Mouse (Mus musculus) cerebellum, adult 2 months (tissue): ENCODE data around the gene Tnrc6b. TPM values are rescaled to one million over a fixed set of nuclear protein-coding genes. Genes with fewer than 3 reads are reported as not detected.

Experiments
- DNase-seq, 2 experiments: peaks; one replicate each; pipeline ENCODE4 v3.0.0; 2021
- H3K27ac ChIP-seq: fragments of 200-500 bp; 2 replicates; pipeline ENCODE4 v1.5.1; 2012; ENCODE audit warnings: low read length, control low read depth, inconsistent platforms; ENCODE audit not compliant: insufficient read depth
- H3K27me3 ChIP-seq: fragments of 200-500 bp; 2 replicates; pipeline ENCODE4 v1.6.1; 2012; ENCODE audit warnings: inconsistent platforms, mild to moderate bottlenecking, low read length, moderate library complexity; ENCODE audit not compliant: control insufficient read depth, insufficient read depth
- H3K4me1 ChIP-seq: fragments of 200-500 bp; 2 replicates; pipeline ENCODE4 v1.6.1; 2011; ENCODE audit warnings: low read length; ENCODE audit not compliant: control insufficient read depth, insufficient read depth
- H3K4me3 ChIP-seq: fragments of 200-500 bp; replicated peaks from 2 replicates; pipeline ENCODE3; 2011; ENCODE audit warnings: mild to moderate bottlenecking, low read depth, low read length, control low read depth; ENCODE audit not compliant: insufficient read depth
- CTCF ChIP-seq: fragments of 200-500 bp; IDR thresholded peaks from 2 replicates; pipeline ENCODE4 v1.5.1; 2011; ENCODE audit warnings: low read depth, mild to moderate bottlenecking, control low read depth, low read length, moderate library complexity, borderline replicate concordance; ENCODE audit not compliant: insufficient read depth
- POLR2A ChIP-seq: fragments of 200-500 bp; IDR thresholded peaks from 2 replicates; pipeline ENCODE4 v1.6.1; 2011; ENCODE audit warnings: low read length, control low read depth, borderline replicate concordance; ENCODE audit not compliant: insufficient read depth
- WGBS: fragments of 180-500 bp; shearing (Covaris S2); methylation state at CpG from one replicate; pipeline ENCODE4 v1.1.7; 2018; 5-methylcytosine and 5-hydroxymethylcytosine counted together
- polyA plus RNA-seq: library from polyadenylated mRNA; depleted of rRNA; stranded (reverse); fragments of >200 nt; gene quantifications from 2 replicates; pipeline ENCODE4 v1.2.3, GENCODE M21; 2012; rRNA removed

The Tnrc6b gene
- polyA plus RNA-seq = 32.5 and 36.3 TPM in 2 replicates

DNA sequence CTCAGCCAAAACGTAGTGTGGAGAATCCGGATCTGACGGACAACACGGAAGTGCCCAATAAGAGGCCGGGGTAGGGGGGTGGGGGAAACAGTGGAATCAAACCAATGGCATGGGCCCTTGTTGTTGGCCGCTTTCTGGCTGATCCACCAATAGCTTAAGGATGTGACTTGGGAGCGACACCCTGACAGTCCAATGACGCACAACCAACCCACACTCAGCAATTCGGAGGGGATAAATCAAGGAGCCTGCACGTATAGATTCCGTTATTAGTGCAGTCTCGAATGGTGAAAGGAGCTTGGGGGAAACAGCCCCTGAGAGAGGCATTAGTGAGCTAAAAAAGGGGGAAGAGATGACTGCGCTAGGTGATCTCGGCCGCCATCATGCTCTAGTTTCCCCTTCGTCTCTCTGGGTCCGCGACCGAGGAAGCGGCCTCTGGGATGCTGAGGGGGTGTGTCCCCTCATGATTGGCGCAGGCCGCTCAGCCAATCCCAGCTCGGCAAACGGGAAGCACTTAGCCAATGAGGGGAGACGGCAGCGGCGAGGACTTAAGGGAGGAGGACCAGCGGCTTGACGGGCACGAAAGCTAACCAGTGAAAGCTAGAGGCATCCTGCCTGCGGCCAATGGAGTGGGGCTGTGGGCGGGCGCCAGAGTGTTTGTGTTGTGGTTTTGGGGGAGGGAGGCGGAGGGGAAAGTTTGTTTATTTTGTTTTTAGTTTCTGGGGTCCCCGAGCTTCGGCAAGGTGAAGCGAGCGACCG, at the start of gene Tnrc6b:
Tnrc6b (plus strand) TSS at position 706 of the 756 bp plus-strand sequence.
- WGBS = under 1% methylated on average over 39 of the region's 39 CpGs

GRCm38 (mm10) chr15:80664444-80664843, 46.7 kb upstream of the Tnrc6b start:
- Histone ChIP-seq H3K4me1 (no peaks in the 10 kb centered on the region), H3K4me3 (no peak overlapping the region), H3K27me3 (no peaks in the 10 kb centered on the region), H3K27ac (no peak overlapping the region)
- DNase-seq = no peak
- 87% methylated on average over 4 of the region's 4 CpGs for WGBS
- TF ChIP-seq CTCF (no peak), POLR2A (no peak)

More for the DNA sequence above, at the start of gene Tnrc6b:
- DNase-seq = peak; percentile 99
- no peaks in the 10 kb centered on the region for H3K27me3 ChIP-seq
- H3K27ac ChIP-seq = peak within 1 kb of the TSS; percentile 98
- peak; percentile 96 for TF ChIP-seq POLR2A
- TF ChIP-seq CTCF = no peak
- H3K4me1 ChIP-seq = peaks cover 7% of the 10 kb centered on the region; the same call in 1 of the 2 replicates
- peak within 1 kb of the TSS; percentile 84 for H3K4me3 ChIP-seq

GRCm38 (mm10) chr15:80671295-80672252, 39.5 kb upstream of the Tnrc6b start, which contains the start of gene Fam83f:
Gene Fam83f, plus strand, starts transcription at chr15:80671847.
- Histone ChIP-seq H3K27me3 (no peaks in the 10 kb centered on the region), H3K4me3 (no peak within 1 kb of the TSS), H3K4me1 (no peaks in the 10 kb centered on the region; the same call in 1 of the 2 replicates), H3K27ac (no peak within 1 kb of the TSS)
- DNase-seq = no peak
- no peak for TF ChIP-seq POLR2A
- no peak for TF ChIP-seq CTCF
- 25% methylated on average over 85 of the region's 85 CpGs for WGBS

DNA sequence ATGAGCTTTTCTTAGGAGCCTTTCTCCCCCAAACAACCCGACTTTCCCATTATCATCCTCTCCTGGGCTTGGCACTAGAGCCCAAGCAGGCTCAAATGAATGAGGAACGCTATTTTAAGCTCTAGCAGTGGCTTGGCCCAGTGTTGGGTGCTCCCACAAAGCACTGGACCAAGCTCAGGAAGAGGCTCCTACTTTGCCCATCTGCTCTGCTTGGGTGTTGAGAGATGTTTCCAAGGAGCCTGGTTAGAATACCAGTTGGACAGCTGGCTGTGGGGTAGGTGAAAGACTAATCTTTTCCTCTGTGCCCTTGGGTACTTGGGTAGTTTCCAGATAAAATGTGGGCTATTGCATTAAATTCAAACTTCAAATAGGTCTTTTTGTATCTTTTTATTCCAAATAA, 38.3 kb upstream of the Tnrc6b start:
- H3K27ac ChIP-seq = no peak overlapping the region
- H3K27me3 ChIP-seq = no peaks in the 10 kb centered on the region
- H3K4me1 ChIP-seq = no peaks in the 10 kb centered on the region; the same call in 1 of the 2 replicates
- TF ChIP-seq POLR2A (no peak), CTCF (no peak)
- no peak overlapping the region for H3K4me3 ChIP-seq
- no peak for DNase-seq
- WGBS = 42% methylated on average over 2 of the region's 2 CpGs

- no peaks in the 10 kb centered on the region for H3K27me3 ChIP-seq
- no peaks in the 10 kb centered on the region; the same call in 1 of the 2 replicates for H3K4me1 ChIP-seq
- H3K4me3 ChIP-seq = no peak overlapping the region
- WGBS = 94% methylated on average over 4 of the region's 4 CpGs
- H3K27ac ChIP-seq = no peak overlapping the region
- TF ChIP-seq CTCF (no peak), POLR2A (no peak)
- no peak for DNase-seq
Measured at GRCm38 (mm10) chr15:80673337-80674095, 37.6 kb upstream of the Tnrc6b start.

DNA sequence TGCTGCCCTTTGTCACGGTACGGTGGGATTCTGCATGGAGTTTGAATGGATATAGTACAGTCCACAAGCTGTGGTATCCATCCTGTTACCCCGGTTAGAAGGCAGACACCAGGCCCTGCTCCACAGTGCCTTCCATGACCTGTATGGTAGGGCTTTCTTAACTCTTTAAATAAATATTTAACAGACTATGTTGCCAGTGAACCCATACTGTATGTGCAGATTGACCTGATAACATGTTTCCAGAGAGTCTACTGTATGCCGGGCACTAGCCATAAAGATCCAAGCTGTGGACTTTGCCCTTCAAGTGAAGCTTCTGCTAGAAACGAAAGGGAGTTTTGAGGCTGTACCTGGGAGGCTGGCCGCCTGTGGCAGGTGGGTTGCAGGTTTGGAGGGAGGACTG, 36.4 kb upstream of the Tnrc6b start:
- H3K4me1 ChIP-seq = peaks cover 5% of the 10 kb centered on the region
- no peak for TF ChIP-seq POLR2A
- no peak for DNase-seq
- no peak overlapping the region for H3K4me3 ChIP-seq
- WGBS = 92% methylated on average over 6 of the region's 6 CpGs
- H3K27me3 ChIP-seq = no peaks in the 10 kb centered on the region
- no peak overlapping the region for H3K27ac ChIP-seq
